Mouse (Mus musculus) ovary, postnatal 10 days (tissue): ENCODE data around the gene Dgki.

Experiments
- DNase-seq: peaks from one replicate; pipeline ENCODE4 v3.0.0; 2022; ENCODE audit warnings: low spot score

The Dgki gene

DNA sequence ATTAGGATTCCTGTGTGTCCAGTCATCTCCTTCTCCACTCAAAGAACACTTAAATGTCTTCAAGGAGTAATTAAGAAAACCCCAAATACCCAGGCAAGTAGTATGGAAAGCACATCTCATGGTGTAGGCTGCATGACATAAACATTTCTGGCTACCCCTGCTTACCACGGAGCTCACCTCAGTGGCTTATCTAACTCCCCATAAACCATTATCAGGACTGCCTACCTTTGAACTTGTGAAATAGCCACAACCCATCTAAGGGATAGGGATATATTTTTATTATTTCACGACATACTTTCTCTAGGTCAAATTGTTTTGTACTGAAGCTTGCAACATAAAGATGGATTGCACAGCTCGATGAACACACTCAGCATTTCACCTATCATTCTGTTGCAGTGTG lies 394.0 kb downstream of the Dgki start:
- no peak for DNase-seq

DNA sequence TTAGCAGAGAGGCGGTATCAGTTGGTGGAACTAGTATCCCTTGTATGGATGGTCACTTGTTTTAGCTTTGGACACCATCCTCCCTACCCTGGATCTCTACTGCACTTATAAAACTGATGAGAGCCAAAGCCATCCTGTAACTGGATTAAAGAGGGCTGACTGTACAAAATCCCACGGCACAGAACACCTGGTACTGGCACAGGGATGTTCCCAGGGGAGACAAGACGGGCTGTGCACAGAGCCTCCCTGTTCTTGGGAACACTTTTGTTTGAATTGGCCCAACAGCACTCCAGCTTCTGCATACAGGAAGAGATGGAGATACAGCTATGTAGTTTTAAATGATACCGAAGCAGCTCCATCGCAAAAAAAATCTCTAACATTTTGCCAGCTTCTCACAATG lies 395.1 kb downstream of the Dgki start:
- DNase-seq = no peak

DNA sequence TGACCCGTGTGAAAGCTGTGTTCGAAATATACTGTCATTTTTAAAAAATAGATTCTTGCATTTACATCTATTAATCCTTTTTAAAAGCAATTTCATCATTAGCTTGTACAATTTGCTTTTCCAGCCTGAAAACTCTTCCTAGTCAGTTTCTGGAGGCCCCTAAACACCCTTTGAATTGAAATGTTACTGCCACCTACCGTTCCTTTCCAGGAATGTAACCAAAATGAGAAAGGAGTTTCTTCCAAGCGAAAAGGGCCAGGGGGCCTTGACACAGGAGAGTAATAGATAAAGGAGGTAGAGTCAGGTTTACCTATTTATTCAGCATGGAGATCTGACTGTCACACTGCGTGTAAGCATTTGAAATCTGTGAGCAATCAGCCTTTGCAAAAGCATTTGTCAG lies 396.2 kb downstream of the Dgki start:
- no peak for DNase-seq

DNA sequence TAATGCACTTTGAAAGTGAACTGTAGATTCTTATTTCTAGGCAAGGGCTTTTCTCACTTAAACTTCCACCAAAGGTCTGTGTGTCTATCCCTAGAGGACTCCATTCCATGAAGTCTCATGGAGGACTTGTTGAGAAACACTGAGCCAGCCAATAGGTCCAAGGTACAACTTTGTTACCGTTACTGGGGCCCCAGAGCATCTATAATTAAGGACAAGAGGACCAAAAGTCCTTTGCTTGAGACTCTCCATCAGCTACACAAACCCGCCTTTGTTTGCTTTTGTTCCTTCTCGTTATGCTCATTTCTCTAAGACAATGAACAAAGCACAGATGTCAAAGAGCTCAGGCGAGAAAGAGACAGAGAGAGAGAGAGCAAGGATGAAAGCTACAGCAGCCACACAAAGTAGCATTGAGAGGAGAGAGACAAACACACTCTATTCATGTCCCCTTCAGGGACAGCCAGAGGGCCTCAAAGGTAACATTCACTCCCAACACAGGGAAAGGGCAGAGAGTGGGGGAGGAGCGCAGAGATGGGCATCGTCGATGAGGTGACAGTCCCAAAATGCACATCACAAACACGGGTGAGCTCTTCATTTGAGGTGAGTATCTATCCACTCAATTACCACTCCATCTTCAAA lies 396.7 kb downstream of the Dgki start:
- DNase-seq = no peak

DNA sequence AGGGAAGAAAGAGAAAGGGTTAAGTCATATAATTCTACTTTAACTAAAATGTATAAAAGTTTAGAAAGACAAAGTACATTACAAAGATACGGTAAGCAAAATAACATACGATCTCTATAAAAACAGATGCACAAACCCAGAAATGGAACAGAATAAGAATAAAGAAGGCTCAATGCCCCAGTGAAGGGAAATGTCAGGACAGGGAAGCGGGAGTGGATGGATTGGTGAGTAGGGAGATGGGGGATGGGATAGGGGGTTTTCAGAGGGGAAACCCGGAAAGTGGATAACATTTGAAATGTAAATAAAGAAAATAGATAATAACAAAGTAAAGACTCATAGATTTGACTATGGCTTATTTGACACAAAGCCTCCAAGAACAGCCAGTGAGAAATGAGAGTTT lies 400.1 kb downstream of the Dgki start:
- DNase-seq = no peak

DNA sequence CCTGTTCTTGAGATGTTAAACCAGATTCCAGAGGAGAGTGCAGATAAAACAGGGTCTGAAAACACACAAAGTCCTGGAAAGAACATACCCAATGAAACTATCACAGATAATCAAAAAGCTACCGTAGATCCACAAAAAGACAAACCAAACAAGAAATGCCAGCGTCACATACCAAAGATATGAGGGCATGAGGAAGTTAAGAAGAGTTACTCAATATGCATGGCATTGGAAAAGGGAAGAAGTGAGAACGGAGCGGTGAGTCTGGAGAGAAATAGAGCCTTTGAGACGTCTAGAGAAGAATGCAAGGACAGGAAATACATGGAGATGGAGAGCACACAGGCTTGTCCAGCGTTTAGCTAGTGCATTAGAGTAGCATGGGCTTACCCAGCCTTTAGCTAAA lies 401.6 kb downstream of the Dgki start:
- no peak for DNase-seq

DNA sequence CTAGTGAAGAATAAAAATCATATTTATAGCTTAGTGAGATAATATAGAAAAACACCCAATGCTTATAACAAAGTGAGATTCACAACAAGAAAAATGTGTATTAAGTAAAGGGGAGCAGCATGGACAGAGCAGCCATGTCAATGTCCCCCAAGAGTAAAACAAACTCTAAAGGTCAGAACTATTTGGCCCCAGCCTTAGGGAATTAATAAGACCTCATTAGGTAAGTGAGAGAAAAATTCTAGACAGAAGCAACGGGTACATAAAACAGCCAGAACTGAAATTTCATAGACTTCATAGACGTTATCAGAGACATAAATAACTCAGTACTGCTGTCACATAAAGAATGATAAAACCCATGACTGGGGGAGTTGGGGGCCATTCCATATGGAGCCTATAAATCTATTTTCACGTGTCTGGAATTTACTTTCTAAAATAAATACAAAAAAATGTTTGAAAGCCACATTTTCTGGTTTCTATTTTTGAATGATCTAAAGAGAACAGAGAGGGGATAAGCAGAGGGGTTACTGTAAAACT lies 402.3 kb downstream of the Dgki start:
- no peak for DNase-seq

DNA sequence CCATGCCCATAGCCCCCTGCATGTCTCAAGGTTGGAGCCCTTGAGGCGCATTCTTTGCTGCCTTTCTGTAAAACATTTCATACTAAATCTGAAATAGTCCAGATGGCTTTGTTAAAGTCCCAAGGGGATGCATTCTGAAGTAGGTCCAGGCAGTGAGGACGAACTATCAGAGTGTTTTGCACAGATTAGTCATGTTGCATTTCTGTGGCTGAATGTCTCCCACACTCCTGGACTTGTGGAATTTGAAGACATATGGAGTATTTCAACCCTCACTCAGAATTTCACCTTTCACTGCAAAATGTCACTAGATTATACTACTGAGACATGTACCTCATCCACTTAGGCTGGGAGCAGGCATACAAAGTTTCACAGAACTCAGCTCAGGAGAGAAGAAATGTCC lies 403.3 kb downstream of the Dgki start:
- DNase-seq = no peak

DNA sequence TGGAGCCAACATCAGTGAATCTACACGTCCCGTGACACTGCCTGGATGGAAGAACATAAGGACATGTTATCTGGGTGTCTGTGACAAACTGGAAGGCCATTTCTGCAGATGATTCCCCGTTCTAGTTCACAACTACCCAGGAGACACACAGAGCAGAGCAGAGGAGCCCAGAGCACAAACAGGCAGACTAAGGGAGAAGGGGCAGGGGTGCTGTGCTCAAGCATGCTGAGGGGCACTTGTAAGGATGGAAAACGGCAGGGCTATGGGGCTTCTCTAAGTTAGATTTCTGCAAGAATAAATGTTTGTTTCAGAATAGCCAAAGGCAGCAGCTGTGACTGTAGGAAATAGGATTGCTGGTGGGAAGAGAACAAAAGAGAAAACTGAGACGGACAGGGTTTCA lies 408.2 kb downstream of the Dgki start:
- DNase-seq = no peak

DNA sequence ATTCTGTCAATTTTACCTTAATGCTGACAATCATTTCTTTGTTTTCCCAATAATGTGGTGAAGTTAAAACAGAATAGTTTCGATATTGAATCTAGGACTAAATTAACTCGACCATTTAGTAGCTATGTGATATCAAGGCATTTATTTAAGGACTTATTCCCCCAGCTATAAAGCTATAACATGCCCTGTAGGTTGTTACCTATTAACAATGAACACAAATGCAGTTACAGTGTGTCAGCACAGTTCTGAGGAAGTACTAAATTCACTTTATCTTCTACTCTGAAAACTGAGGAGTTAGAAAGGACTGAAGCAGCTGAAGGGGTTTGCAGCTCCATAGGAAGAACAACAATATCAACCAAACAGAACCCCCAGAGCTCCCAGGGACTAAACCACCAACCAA lies 409.2 kb downstream of the Dgki start:
- DNase-seq = no peak

DNA sequence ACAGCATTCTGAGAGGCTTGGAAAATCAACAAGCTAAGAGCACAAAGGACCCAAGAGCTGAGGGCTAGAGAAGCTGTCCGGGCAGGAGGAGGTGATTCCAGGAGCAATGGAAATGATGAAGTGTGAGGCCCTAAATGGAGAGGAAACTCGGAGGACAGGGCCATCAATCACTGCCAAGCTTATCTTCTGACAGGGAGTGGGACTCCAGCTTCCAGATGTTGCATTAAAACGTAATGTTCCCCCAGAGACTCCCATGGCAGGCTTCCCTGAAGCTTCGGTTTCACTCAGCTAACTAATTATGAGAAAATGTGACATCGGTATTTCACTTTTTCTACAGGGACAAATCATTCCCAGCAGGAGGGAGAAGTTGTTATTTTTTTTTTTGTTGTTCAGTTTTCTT lies 409.7 kb downstream of the Dgki start:
- DNase-seq = peak; percentile 36

DNA sequence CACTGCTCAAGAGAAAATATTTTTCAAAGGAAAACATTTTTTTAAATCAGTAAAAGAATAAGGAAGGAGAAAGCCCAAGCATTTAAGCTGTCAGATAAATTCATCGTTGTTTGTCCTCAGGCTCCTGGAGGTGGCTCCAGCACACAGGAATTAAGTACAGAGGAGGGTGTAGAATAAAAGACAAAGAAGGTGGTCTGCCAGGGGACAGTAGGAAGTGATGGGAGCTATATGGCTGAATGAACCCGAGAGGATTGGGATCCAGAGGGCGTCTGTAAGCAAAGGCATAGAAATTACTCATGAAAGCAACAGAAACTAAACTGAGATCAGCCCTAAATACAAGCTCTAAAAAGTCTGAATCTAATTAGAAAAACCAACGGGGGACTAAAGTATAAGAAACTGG lies 418.7 kb downstream of the Dgki start:
- no peak for DNase-seq

DNA sequence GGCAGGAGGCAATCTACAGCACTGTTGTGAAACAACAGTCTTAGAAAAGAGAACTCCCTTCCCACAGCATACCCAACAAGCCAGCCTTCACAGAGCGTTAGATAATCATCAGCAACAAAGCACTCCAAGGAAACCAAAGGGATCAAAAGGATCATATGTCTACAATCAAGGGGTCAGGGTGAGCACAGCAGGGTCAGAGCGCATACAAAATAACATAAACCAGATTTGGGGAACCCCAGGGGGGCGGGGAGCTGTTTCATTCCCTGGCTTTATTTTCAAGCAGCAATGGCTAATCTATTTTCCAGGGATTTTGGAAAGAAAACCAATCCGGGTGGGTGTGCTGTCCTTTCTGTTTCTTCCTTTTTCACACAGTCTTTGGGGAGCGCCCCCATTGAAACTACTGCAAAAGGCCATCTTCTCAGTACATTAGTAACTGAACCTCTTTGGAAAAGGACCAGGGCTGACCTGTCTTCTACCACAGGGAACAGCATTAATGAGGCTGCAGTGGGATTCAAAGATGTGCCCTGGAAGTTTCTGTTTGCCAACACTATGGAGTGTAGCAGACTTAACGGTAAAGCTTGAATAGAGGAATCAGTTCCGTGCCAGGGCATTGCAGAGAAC lies 419.2 kb downstream of the Dgki start:
- no peak for DNase-seq

DNA sequence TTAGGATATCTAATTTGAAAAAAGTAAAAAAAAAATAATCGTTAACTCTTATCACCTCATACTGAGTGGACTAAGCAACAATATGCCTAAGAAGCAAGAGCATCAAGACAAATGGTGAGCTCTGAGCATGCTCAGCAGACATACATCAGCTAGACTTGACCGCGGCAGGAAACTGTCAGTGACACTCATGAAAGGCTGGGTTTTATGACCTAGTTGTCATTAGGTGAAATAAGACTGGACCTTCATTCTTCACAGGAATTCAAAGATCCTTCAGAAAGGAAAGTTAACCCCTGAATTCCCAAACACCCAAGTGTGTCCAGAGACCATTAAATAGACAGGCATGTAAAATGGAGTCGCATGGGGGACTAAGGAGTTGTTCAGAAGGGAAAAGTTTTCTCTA lies 422.6 kb downstream of the Dgki start:
- DNase-seq = no peak

DNA sequence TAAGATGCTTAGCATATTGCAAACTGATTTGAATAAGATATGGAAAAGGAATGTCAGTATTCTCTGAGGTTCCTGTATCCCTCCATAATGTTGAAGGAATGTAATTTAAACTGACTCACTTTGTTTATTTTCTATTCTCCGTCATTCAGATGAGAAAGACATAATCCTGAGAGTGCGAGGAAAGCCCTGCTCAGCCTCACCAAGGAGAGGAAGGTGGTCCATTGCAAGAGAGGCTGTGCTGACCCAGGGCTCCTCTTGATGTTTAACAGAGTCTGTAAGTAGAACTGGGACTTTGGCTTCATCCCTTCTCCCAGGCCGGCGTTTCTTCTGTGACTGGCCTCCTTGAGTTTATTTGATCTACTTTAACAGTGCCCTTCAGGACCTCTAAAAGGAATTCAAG lies 423.6 kb downstream of the Dgki start:
- no peak for DNase-seq

DNA sequence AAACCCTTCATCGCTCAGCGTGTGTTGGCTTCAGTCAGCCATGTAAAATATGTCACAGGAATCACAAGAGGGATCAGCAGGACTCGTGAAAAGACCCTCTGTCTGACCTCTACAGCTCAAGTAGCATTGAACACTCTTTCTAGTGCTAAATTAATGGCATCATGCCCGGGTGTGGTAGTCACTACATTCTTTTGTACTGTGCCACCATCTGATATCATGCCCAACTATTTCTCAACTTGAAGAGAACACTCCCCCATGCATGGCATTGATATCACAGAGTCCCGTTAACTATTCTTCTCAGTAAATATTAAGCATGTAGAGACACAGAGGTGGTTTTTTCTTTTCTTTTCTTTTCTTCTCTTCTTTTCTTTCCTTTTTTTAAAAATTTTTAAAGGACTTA lies 424.1 kb downstream of the Dgki start:
- no peak for DNase-seq

DNA sequence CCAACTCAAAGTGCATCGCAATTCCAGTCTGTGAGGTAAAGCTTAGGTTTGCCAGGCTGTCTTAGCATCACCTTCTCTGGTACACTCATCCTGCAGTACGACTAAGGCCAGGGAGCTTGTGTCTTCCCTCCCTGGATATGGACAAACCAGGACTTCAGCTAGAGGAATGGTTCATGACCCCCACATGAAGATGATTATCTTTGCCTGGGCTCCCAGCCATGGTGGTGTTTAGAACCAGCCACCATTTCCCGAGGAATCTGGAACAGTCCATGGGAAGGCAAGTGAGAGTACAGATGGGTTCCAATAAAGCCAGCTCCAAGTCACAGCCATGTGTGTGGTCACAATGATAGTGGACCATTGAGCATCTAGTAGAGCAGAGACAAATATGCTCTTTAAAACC lies 427.1 kb downstream of the Dgki start:
- no peak for DNase-seq

DNA sequence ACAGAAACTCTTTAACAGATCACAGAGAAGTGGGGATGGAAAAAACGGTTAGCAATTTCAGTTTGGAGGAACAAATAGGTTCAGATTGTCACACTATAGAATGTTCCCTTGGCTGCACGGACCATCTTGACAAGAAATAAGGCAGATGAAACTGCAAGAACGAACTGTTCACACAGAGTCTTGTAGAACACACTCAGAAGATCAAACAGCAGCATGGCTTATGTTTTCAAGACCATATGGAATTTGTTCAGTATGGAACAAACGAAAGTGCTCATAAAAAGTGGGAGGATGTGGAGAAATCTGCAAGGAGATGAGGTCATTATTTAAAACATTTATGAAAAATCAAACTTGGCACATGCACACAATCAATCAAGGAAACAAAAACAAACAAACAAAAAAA lies 431.8 kb downstream of the Dgki start:
- DNase-seq = no peak

DNA sequence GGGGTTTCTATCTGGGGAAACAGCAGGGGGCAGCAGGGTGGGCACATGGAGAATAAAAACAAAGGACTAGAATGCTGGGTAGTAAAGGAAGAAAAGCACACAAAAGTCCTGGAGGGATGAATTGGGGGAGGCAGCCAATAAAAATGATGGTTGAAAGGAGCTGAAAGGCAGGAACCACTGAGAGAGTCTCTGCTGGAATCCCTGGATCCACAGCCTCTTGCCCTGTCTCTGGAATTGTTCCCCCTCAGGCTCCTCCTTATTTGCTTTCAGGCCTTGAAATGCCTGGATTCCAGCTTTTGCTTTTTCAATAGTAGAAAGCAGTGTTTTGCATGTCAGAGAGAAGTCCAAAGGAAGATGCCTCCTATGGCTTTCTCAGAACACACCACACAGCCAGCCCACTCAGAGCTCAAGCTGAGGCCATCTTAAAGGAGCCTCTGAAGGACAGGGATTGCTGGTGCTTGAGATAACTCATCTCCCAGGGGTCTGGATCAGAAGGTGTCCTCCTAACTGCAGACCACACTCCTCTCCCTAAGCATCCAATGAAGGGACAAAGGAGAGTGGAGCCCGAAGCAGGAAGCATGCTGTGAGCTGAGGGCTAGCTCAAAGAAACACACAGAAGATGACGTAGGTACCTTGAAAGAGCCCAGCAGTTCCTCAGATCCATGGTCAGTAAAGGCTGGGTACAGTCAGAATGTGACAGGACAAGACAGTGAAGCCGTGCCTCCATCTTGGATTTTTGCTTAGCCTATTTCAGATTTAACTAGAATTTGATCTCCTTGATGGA lies 441.5 kb downstream of the Dgki start:
- no peak for DNase-seq

DNA sequence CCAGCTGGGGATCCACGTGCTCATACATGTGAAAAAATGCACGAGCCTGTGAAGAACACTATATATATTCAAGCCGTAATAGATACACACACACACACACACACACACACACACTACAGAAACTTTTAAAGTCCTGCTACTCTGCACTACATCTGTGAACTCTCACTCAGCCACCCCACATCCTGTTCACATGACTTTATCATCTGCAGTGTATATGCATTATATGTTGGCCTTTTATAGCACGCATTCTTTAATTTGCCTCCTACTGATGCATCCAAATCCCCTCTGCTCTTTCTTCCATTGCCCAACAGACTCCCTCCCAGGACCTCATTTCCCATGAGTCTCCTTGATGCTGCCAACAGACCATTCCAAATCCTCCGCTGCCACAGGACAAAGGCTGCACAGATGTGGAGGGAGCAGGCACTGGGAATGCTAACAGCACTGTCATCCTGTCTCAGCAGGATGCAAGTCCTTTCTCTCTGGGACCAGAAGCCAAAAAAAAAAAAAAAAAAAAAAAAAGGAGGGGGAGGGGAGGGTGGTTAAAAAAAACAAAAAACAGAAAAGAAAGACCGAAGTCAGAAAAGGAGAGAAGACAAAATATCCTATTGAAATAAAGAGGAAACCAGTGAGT lies 442.2 kb downstream of the Dgki start:
- no peak for DNase-seq

DNA sequence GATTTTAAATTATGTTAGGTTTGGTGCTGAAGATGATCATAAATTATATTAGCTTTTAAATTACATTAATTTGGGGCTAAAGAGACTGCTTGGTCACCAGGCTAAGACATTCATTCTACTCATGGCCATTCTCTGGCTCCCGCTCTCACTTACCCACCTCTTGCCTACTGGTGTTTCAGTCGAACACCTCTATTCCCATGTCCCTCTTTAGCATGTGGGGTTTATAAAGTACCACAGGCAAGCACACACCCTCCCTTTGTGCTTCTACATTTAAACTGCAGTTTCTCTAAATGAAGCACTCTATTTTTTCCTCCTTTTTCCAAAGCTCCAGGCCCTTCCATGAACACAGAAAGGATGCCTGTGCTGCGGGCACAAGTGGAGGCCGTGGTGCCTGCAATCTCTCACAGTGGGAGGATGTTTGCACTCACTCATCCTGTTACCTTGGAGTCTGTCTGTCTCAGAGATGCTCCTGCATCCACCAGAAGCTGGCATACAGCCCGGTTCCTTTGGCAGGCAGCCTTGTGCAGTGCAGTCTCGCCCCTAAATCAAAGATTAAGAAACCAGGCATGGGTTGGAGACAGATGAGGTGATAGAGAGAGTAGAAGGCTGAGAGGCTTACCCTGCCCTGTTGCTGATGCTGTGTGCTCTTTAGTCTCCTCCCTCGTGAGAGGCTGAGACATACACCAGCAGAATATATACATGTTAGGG lies 449.4 kb downstream of the Dgki start:
- peak; percentile 18 for DNase-seq

DNA sequence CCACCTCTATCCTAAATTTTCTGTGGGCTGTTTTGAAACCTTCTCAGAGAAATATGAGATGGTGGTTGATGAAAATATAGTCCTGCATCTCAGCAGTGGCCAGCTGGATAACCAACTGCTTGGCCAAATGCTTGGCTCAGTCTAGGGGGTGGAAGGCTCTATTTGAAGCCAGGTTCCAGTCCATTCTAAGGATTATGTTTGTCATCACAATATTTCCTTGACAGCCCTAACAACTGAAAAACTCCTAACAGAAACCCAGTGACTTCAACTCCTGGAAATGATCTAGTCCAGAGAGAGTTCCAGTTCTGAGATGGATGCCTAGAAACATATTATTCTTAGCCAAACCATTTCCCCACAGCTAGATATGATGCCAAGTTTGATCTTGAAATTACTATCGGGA lies 454.7 kb downstream of the Dgki start:
- DNase-seq = no peak
